Mouse (Mus musculus) granulocyte monocyte progenitor cell, adult 5-6 weeks (primary cell): Measurements from ENCODE around the gene Naxe. TPM values are rescaled to one million over a fixed set of nuclear protein-coding genes. Genes with fewer than 3 reads are reported as not detected.
A peak's percentile ranks its signal among the peaks of the same experiment; 100 is the strongest.

Experiments used
- ATAC-seq: replicated peaks from 2 replicates; pipeline ENCODE4 v1.8.0; 2016; ENCODE audit warnings: mild to moderate bottlenecking, moderate TSS enrichment, inconsistent platforms; ENCODE audit not compliant: poor library complexity, severe bottlenecking
- total RNA-seq, 2 experiments: library from RNA; stranded (forward) in 1 of 2; stranded (reverse) in 1 of 2; fragments of 200-712, 200-1000 nt in 1 of 2; fragments of >200 nt in 1 of 2; fragmentation: Nextera tagmentation in 1 of 2; gene quantifications; 2 replicates each; pipeline ENCODE4 v1.2.3; 2014 to 2017

Gene Naxe
- 73.8 and 84.3 TPM in 2 replicates for total RNA-seq (2014; fragmentation: Nextera tagmentation)
- 34.3 and 36.1 TPM in 2 replicates for total RNA-seq (2017)

- peak; percentile 85 for ATAC-seq
Observed at GRCm38 (mm10) chr3:88057902-88058696, at the start of gene Naxe. TSS of gene Naxe (minus strand) at chr3:88058495.

GRCm38 (mm10) chr3:88106126-88106525, 47.8 kb upstream of the Naxe start:
- no peak for ATAC-seq

GRCm38 (mm10) chr3:88102611-88103010, 44.3 kb upstream of the Naxe start:
- ATAC-seq = peak; percentile 87

- ATAC-seq = no peak
Observed at GRCm38 (mm10) chr3:88102196-88102595, 43.9 kb upstream of the Naxe start.

GRCm38 (mm10) chr3:88101736-88102135, 43.4 kb upstream of the Naxe start:
- no peak for ATAC-seq

GRCm38 (mm10) chr3:88100251-88100650, 42.0 kb upstream of the Naxe start:
- ATAC-seq = no peak

GRCm38 (mm10) chr3:88097666-88098065, 39.4 kb upstream of the Naxe start:
- ATAC-seq = no peak

GRCm38 (mm10) chr3:88094126-88094525, 35.8 kb upstream of the Naxe start:
- no peak for ATAC-seq

GRCm38 (mm10) chr3:88090616-88091015, 32.3 kb upstream of the Naxe start:
- no peak for ATAC-seq

- ATAC-seq = no peak
Observed at GRCm38 (mm10) chr3:88090106-88090505, 31.8 kb upstream of the Naxe start.

- no peak for ATAC-seq
Observed at GRCm38 (mm10) chr3:88087688-88088087, 29.4 kb upstream of the Naxe start.

GRCm38 (mm10) chr3:88085459-88085858, 27.2 kb upstream of the Naxe start:
- ATAC-seq = no peak

- ATAC-seq = no peak
Observed at GRCm38 (mm10) chr3:88084001-88084400, 25.7 kb upstream of the Naxe start.

GRCm38 (mm10) chr3:88082663-88083062, 24.4 kb upstream of the Naxe start:
- peak; percentile 75 for ATAC-seq

GRCm38 (mm10) chr3:88082224-88082618, 23.9 kb upstream of the Naxe start:
- no peak for ATAC-seq

- ATAC-seq = peak; percentile 93
Observed at GRCm38 (mm10) chr3:88081345-88082223, 23.3 kb upstream of the Naxe start, which contains the start of gene Iqgap3. TSS of gene Iqgap3 (plus strand) at chr3:88081971.

- ATAC-seq = no peak
Observed at GRCm38 (mm10) chr3:88078204-88078603, 19.9 kb upstream of the Naxe start, which contains the start of gene Ttc24. TSS of gene Ttc24 (minus strand) at chr3:88078304.

- ATAC-seq = peak; percentile 79
Observed at GRCm38 (mm10) chr3:88077441-88077840, 19.1 kb upstream of the Naxe start.

GRCm38 (mm10) chr3:88074766-88075165, 16.5 kb upstream of the Naxe start:
- no peak for ATAC-seq

GRCm38 (mm10) chr3:88074351-88074750, 16.1 kb upstream of the Naxe start:
- no peak for ATAC-seq

GRCm38 (mm10) chr3:88073631-88074030, 15.3 kb upstream of the Naxe start:
- no peak for ATAC-seq
